Mouse (Mus musculus): Measurements from ENCODE around the gene Fabp1. TPM values are rescaled to one million over a fixed set of nuclear protein-coding genes. Genes with fewer than 3 reads are reported as not detected.

The Fabp1 gene
- total and polyA plus RNA-seq, 3 experiments = not detected

DNA sequence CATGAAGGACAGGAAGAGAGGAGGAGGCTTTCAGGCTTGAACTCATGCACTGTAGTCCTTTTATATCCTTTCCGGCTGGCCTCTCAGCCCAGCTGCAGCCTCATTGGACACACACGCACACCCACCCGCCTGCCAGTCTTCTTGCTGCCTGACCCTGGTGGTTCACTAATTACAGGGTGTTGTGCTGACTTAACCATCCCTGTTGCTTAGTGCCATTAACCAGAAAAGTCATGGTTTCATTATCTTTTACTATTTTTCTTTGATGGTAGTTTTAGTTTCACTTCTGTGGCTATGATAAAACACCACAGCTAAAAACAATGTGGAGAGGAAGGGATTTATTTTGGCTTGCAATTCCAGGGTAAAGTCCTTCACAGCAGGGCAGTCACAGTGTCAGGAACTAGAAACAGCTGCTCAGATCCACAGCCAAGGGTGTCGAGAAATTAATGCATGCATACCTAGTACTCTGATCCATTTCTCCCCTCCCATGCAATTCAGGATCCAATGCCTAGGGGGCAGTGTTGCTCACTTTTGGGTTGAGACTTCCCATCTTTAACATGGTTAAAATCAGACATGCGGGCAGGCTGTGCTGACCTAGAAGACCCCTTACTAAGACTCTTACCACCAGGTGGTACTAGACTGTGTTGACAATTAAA lies 42.8 kb upstream of the Fabp1 start:
- Histone ChIP-seq H3K4me2 (ENCODE audit: insufficient read depth, low read depth, poor library complexity, severe bottlenecking) (peak overlapping the region; percentile 51), H3K4me3 (replicated peaks in 1 of 3; ENCODE audit: low read depth in 2 of 3, low read length in 2 of 3, poor library complexity in 1 of 3) (peak overlapping the region; percentile 4 to 35 (median 17)), H3K9me3 (replicated peaks; ENCODE audit: low read length) (no peaks in the 10 kb centered on the region), H3K79me2 (replicated peaks; ENCODE audit: control insufficient read depth, extremely low read depth, insufficient read depth, poor library complexity, severe bottlenecking) (no peaks in the 10 kb centered on the region), H3K36me3 (replicated peaks in 1 of 2; ENCODE audit: control insufficient read depth in 1 of 2, insufficient read depth in 1 of 2, low read length in 1 of 2) (no peaks in the 10 kb centered on the region), H3K27me3 (replicated peaks) (no peaks in the 10 kb centered on the region), H3K9ac (ENCODE audit: insufficient read depth, low read depth) (no peak overlapping the region), H3K27ac (ENCODE audit: insufficient read depth, low read depth) (no peak overlapping the region), H3K4me1 (ENCODE audit: control insufficient read depth in 1 of 2, insufficient read depth in 2 of 2) (peaks cover 0 to 10% of the 10 kb centered on the region in 2 experiments; a peak in 2 of 4 replicates)
- dilution Hi-C loops (cut with MboI; ENCODE audit: extremely low pct_ligation_motif_present, extremely low pct_unique_long_range_greater_than_20kb, low sequenced_read_pairs) (no loop called here), in situ Hi-C loops (cut with MboI; ENCODE audit: low pct_ligation_motif_present, low pct_unique_long_range_greater_than_20kb, low sequenced_read_pairs) (loop anchor here (10.0 kb wide), 1 partner anchor 648 kb away; no protein-coding TSS in a partner anchor)
- TF ChIP-seq BHLHE40 (IDR thresholded peaks at IDR 0.05; ENCODE audit: low read depth, low read length) (no peak), SIN3A (IDR thresholded peaks at IDR 0.05; ENCODE audit: low read length) (peak; percentile 48; the same call in 1 of the 2 replicates), ZC3H11A (IDR thresholded peaks at IDR 0.05; ENCODE audit: low read depth, low read length) (no peak), SMC3 (IDR thresholded peaks at IDR 0.05; ENCODE audit: low read depth, low read length) (no peak; the same call in 1 of the 2 replicates), RCOR1 (conservative IDR thresholded peaks at IDR 0.05; ENCODE audit: low read depth, low read length) (no peak), EP300 (IDR thresholded peaks at IDR 0.05; ENCODE audit: low read length) (0 out of 2 replicates have a peak, but pooled peaks have one; percentile 35), IRF4 (IDR thresholded peaks at IDR 0.05; ENCODE audit: low read depth, low read length) (0 out of 2 replicates have a peak, but pooled peaks have one; percentile 40), NELFE (IDR thresholded peaks at IDR 0.05; ENCODE audit: low read depth, low read length) (no peak), MAX (IDR thresholded peaks at IDR 0.05; ENCODE audit: low read length) (0 out of 2 replicates have a peak, but pooled peaks have one; percentile 38), TBP (conservative IDR thresholded peaks at IDR 0.05; ENCODE audit: low read depth, low read length) (no peak), ZMIZ1 (IDR thresholded peaks at IDR 0.05; ENCODE audit: low read depth, low read length) (no peak), MXI1 (IDR thresholded peaks at IDR 0.05; ENCODE audit: low read depth, low read length) (peak; percentile 50; the same call in 1 of the 2 replicates), HCFC1 (IDR thresholded peaks at IDR 0.05; ENCODE audit: low read depth, low read length) (no peak), RAD21 (IDR thresholded peaks at IDR 0.05; ENCODE audit: low read depth, low read length) (peak; percentile 56), PAX5 (IDR thresholded peaks at IDR 0.05; ENCODE audit: low read length) (no peak), E2F4 (IDR thresholded peaks at IDR 0.05; ENCODE audit: insufficient replicate concordance, low read depth, low read length) (no peak), CTCF (conservative IDR thresholded peaks at IDR 0.05 in 1 of 2, IDR thresholded peaks at IDR 0.05 in 1 of 2; ENCODE audit: low read depth in 2 of 2, low read length in 2 of 2) (peak; percentile 82 to 83), USF2 (conservative IDR thresholded peaks at IDR 0.05; ENCODE audit: low read depth, low read length) (no peak), ZNF384 (IDR thresholded peaks at IDR 0.05; ENCODE audit: low read depth, low read length) (no peak), MYC (IDR thresholded peaks at IDR 0.05; ENCODE audit: low read depth, low read length) (0 out of 2 replicates have a peak, but pooled peaks have one; percentile 16), ETS1 (conservative IDR thresholded peaks at IDR 0.05; ENCODE audit: low read depth, low read length) (0 out of 2 replicates have a peak, but pooled peaks have one; percentile 11)
- peak; percentile 65 for DNase-seq (ENCODE audit: extremely low read depth)

All from CH12.LX (cell line).